Mouse (Mus musculus): ENCODE measurements around the gene Serpina1e.

DNA sequence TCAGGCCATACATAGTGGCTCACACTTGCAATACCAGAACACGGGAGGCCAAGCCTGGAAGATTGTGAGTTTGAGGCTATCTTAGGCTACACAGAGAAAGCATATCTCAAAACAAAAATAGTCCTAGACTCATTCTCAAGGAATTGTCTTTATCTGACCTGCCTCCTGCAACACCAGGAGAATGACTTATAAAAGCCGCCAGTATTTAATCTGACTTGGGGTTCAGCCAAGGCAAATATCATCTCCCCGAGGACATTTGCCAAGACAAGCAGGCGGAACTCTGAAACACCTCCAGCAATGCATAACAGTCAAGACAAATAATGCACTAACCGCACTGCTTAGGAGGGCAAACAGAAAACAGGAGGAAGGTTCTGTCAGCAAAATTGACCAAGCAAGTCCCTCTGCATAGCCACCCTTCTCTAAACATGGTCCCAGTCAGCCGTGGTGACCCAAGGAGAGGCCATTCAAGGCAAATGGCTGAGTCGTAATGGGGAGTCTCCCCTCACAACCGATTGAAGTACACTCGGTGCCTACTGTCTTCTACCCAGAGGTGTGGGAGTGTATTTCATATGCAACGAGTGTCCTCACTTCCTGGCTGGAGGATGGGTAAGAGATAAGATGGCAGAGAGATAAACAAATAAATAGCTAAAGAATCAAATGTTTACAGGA, 43.9 kb upstream of the Serpina1e start:
- TF ChIP-seq POLR2A (IDR thresholded peaks at IDR 0.05; ENCODE audit: low read depth, low read length) (no peak), CTCF (IDR thresholded peaks at IDR 0.05; ENCODE audit: extremely low read depth, insufficient read depth, insufficient read length, insufficient replicate concordance) (no peak)

Measured in spleen, adult 2 months (tissue).